Mouse (Mus musculus) splenic B cell, adult 2 months (primary cell): ENCODE measurements at regions not wholly inside any gene's neighbourhood (a gene's known extent, or its start where the extent isn't known, plus 50 kb on each side); places are given as distances from the start of the nearest gene placed in this dataset.

ENCODE experiments used
- DNase-seq: peaks from one replicate; pipeline ENCODE4 v3.0.0-alpha.2; 2011; ENCODE audit warnings: low read depth, low spot score
- H3K27me3 ChIP-seq: 2 replicates; pipeline ENCODE4 v1.6.1; 2012; ENCODE audit warnings: mild to moderate bottlenecking, low read length, moderate library complexity, mixed read lengths; ENCODE audit not compliant: control insufficient read depth, poor library complexity, insufficient read depth, severe bottlenecking
- H3K36me3 ChIP-seq: 2 replicates; pipeline ENCODE4 v1.6.1; 2012; ENCODE audit warnings: mild to moderate bottlenecking, low read length, moderate library complexity, mixed read lengths; ENCODE audit not compliant: control insufficient read depth, poor library complexity, insufficient read depth, severe bottlenecking

DNA sequence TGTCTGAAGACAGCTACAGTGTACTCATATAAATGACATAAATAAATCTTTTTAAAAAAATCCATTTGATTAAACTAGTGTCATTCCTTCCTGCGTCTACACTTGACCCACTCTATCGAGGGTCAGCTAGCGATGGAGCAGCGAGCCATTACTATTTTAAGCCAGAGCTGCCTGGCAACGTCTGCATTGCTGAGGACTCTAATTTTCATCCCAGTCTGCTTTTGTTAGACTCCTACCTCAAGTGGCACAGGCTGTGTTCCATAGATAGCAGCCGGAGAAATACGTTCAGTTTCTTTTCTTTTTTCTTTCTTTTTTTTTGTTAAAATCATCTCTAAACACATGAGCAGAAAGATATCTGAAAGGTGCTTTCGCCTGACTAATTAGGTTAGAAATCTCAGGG lies 211.5 kb downstream of the Dusp6 start:
- Histone ChIP-seq H3K27me3 (no peaks in the 10 kb centered on the region), H3K36me3 (no peaks in the 10 kb centered on the region)
- no peak for DNase-seq

DNA sequence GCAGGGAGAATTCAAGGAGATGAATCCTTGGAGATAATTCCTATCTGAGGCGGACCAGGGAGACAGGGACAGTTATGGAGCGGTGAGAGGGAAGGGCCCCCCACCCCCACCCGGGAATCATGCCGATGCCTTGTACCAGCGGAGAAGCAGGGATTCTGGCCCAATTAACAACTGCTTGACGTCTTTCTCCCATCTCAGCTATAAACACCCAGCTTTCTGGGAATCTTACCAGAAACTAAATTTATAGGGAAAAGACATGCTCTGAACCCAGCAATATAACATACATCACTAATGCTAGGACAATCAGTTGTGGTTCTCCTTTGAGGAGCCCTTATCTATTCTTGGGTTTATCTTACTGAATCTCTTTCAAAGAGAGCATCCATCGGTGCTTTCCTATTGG lies 213.2 kb downstream of the Dusp6 start:
- Histone ChIP-seq H3K27me3 (no peaks in the 10 kb centered on the region), H3K36me3 (no peaks in the 10 kb centered on the region)
- DNase-seq = no peak

DNA sequence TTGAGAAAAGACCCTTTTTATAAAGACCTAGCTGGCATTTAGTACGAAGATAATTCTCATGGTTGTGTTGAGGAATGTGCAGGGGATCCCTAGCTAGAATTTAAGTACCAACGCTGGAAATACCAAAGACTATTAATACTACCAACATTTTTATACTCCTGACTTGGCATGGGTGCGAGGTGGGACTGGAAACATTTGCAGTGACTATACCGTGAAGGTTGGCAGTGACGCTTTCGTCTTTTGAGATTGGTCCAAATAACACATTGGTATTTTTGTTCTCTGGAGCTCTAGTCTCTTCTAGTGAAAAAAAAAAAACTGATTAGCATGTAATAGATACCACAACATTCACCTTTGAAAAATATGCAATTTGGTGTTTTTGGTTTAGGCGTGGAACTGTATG lies 213.7 kb downstream of the Dusp6 start:
- Histone ChIP-seq H3K27me3 (no peaks in the 10 kb centered on the region), H3K36me3 (no peaks in the 10 kb centered on the region)
- no peak for DNase-seq

DNA sequence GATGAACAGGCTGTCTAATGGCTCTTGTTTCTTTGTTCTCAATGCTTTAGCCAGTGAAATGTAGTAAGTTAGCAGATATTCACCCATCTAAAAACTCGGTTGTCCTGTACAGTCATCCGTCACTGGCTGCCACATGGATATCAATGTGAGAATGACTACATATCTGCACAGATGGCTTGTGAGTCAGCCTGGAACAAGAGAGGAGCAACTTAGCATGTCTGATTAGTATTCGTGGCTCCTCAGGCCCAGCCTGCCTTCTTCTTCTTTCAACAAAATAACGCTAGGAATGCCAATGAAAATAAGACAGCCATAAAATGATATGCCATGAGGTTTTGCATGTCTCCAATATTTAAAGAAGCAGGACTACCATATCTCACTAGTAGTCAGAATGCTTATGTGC lies 217.5 kb downstream of the Dusp6 start:
- Histone ChIP-seq H3K27me3 (no peaks in the 10 kb centered on the region), H3K36me3 (no peaks in the 10 kb centered on the region)
- no peak for DNase-seq

DNA sequence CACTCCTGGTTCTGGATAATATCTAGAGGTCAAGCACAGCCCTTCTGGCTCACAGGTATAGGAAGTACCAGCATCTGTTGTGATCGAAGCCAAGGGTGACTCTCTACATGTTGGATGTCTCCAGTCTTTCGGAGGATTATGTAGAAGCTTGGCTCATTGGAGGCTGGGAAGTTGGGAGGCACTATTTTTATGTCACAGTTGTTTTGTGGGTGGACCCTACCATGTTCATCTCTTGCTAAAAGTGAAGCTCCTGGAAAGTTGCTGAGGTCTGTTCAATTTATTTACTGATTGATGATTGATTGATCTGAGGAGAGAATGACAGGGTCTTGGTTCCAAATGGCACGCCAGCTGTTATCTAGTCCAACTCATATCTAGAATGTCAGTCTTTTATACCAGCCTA lies 219.0 kb downstream of the Dusp6 start:
- H3K36me3 ChIP-seq = no peaks in the 10 kb centered on the region
- DNase-seq = no peak
- no peaks in the 10 kb centered on the region for H3K27me3 ChIP-seq

DNA sequence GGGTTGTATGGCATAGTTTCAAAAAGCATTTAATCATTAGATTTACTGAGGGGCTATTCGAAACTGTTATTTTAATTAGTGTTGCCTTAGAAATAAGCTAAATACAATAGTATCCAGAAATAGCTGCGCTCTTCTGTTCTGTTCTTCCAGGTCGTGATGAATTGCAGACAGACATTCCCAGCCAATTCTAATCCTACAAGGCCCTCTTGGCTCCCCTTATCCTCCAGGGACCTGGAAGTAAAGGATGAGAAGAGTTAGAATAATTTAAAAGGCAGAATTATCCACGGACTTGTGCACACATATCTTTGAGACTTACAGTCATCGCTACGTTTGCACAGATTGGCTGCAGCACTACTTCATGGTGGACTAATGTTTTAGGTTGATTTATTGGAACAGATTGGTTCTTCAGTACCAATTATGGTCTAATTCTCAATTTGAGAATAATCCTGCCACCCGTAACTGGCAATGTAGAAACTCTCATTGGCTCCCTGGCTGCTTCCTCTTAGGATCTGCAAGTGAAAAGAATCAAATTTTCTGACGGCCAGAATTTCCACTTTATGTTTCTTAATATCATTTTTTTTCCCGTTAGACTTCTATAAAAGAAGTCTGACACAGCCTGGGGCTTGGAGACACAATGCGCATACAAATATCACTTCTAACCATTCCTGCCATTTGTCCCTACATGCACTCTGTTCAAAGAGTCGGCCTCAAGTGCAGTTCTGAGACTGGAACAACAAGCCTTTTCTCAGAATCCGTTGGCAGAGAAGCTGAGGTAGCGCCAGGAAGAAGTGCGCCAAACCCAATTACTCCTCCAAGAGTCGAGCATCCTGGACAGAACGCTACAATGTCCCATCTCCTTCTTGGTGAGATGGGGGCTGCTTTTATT lies 225.4 kb downstream of the Dusp6 start:
- Histone ChIP-seq H3K36me3 (no peaks in the 10 kb centered on the region), H3K27me3 (no peaks in the 10 kb centered on the region)
- no peak for DNase-seq

DNA sequence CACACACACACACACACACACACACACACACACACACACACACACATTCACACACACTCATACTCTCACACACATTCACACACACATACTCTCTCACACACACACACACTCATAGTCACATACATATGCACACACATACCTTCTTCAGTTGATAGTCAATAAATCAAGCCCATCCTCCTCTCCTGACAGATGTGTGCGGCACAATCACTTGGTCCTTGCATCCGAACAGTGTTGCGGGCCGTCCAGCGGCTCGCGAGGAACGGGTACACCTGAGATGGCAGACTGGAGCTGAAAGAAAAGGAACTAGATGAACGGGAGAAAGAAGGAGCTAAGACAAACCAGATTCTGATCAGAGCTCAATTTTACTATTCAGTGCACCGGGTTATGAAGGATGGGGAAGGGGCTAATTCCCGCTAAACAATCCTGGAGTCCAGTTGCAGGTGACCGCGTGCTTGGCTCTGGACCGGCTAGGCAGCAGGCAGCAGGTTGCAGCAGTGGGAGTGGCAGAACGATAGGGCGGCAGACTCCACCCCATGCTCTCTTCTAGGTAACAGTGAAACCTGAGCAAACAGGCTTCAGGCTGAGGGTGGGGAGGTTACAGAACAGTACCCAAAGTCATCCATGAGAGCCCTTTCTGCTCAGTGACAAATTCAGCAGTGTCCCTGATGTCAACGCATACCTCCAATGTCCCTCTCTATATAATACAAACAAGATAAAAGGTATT lies 247.8 kb downstream of the Csl start:
- no peak for DNase-seq
- Histone ChIP-seq H3K36me3 (no peaks in the 10 kb centered on the region), H3K27me3 (no peaks in the 10 kb centered on the region)

DNA sequence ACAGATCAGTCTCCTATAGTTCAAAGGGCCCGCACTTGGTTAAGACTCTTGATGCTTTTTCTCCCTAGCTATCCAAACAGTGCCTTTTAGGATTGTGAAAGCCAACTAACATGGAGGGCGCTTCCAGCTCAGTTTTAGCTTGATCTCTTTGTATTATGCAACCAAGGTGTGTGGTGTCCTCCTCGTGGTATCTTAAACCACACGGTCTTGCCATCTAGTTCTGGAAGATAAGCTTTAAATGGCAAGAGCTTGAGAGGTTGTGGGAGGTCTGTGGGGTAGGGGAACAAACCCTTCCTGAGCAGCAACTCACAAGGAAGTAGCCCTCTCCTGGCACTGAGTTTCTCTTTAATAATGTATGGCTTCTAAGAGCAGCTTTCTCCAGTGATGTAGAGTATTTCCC lies 241.5 kb downstream of the Csl start:
- no peak for DNase-seq
- Histone ChIP-seq H3K36me3 (no peaks in the 10 kb centered on the region), H3K27me3 (no peaks in the 10 kb centered on the region)

DNA sequence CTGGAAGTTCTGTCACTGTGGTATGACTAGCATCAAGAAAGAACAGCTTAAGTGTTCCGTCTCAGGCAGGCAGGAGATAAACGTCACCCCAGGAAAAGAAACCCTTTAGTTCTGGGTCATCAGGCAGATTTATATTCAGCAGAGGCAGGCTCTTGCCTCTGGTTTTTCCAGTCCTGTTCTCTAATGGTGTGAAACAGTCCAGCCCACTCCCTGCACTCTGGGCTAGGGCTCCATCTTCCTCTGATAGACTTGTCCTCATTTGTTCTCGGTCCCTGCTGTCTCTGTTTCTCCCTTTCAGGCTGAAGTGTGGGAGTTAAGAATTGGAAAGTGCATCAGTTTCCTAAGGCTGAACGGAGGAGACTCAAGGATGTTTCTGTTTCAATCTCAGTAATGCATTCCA lies 240.0 kb downstream of the Csl start:
- H3K36me3 ChIP-seq = no peaks in the 10 kb centered on the region

DNA sequence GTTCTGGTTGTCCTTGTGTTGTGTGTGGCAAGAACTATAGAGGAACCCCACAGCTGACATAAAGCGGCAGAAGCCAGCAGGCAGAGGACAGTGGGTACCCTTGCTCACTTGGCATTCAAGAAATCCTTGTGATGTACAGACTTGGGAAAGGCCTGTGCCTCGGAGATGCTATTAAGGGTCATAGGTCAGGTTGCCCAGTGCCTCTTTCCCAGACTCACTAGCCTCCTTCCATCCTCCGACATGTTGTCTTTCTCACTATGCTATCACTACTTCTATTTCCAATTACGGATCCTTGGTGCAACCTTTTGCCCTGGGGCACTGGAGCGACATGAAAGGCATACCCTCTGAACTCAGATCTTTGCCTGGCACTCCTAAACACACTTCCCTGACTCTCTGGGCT lies 235.6 kb downstream of the Csl start:
- no peak for DNase-seq
- no peaks in the 10 kb centered on the region for H3K27me3 ChIP-seq
- no peaks in the 10 kb centered on the region for H3K36me3 ChIP-seq

More for the DNA sequence above, 240.0 kb downstream of the Csl start:
- DNase-seq = no peak
- H3K27me3 ChIP-seq = no peaks in the 10 kb centered on the region

DNA sequence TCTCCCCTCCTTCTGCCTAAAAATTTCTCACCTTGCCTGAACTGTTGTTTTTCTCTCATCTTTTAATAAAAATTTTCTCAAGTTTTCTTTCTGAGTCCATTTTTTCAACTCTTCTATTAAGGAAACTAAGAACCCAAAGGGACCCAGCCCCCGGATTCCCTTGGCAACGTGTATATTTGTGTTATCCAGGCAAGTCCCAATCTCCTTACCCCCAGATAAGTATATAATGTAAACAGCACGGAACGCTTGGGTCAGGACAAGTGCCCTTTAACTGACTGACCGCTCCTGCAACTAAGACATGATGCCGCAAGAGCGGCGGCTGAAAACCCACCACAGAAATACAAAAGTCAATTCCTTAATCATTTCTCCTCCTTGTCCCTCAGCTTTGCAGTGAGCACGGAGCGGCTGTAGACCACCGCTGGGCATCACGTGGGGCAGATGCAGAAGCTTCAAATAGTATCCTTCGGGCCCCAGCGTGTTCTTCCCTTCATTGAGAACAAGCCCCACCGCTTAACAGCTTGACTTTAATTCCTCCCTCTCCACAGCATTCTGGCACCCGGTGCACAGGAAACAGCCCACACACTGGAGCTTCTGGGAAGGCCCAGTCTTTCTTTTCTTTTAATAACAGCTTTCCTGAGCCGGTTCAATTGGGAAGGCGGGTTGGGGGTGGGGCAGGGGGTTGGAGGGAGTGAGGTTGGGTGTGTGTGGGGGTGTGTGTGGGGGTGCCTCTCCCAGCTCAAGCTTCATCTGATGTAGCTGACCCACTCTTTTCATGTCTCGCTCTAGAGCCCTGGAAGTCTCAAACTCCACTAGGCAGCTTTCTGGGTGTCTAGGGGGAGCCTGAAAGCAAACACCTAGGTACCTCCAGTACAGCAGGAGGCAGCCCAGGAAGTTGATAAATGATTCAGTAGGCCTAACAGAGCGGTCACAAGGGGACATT lies 234.9 kb downstream of the Csl start:
- no peak for DNase-seq
- no peaks in the 10 kb centered on the region for H3K27me3 ChIP-seq
- H3K36me3 ChIP-seq = no peaks in the 10 kb centered on the region

DNA sequence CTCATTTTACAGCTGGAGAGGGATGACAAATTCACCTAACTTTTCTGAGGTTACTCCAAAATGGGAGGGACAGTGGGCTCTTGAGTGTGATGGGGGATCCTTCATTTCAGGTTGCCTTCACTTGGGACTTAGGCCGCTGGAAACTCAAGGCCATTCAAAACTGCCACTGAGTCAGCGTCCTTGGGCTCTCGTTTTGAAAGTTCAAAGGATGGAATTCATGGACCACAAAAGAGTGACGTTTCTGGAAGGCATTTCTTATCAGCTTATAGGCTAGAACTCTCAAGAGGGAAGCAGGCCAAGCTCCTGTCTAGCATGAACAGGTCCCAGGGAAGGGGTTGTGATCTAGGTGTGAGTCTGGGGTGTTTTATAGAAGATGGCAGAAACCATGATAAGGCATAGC lies 233.3 kb downstream of the Csl start:
- DNase-seq = no peak
- no peaks in the 10 kb centered on the region for H3K36me3 ChIP-seq
- H3K27me3 ChIP-seq = no peaks in the 10 kb centered on the region

DNA sequence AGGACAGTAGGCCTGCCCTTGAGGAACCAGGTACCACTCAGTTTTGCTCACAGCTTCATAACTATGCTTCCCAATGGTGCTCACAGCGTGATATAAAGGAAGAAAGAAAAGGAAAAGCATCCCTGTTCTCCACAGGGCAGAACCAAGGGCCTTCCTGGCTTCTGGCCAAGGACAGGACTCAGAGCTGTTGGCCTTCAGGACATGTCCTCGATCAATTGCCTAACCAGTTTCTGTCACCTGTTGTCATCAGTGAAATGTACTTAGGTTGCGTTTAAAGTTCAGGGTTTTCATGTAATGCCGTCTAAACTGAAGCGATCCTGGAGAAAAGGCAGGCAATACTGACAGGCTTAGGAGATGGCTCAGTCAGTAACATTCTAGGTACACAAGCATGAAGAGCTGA lies 232.9 kb downstream of the Csl start:
- DNase-seq = no peak
- H3K27me3 ChIP-seq = no peaks in the 10 kb centered on the region

DNA sequence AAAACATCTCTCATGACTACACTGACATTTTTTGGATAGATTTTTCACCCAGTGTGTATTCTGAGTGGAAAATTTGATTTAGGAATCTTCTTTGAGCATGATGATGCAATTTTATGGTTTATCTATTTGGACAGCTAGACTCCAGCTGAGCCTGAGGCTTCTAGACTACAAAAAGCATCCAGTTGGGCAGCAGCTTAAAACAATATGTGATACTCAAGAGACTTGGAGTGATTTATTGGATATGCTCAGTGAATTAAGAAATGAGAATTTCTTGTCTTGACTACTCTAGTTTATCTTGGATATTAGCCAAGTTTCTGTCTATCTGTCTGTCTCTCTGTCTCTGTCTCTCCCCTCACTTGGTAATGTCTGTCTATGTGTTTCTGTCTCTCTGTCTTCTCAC lies 228.4 kb downstream of the Csl start:
- DNase-seq = no peak
- H3K36me3 ChIP-seq = no peaks in the 10 kb centered on the region
- H3K27me3 ChIP-seq = no peaks in the 10 kb centered on the region

More for the DNA sequence above, 232.9 kb downstream of the Csl start:
- no peaks in the 10 kb centered on the region for H3K36me3 ChIP-seq

DNA sequence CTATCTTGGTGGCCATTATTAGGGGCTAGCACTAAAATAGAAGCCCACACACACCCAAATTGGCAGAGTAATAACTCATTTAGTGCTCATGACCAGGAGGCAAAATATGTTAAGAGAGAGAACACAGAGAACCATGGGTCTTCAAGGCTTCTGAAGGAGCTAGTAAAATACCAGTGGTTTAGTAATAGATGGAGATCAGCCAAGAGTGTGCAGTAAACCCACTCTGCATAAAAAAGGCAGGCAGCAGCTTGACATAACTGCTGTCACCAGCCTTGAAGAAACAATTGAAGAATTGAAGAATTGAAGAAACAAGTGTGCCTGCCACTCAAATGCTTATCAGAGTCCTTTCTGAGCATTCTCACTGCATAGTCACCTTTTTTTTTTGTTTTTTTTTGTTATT lies 227.9 kb downstream of the Csl start:
- Histone ChIP-seq H3K27me3 (no peaks in the 10 kb centered on the region), H3K36me3 (no peaks in the 10 kb centered on the region)
- no peak for DNase-seq
